Mouse (Mus musculus): Measurements from ENCODE around the gene St3gal3. TPM values are rescaled to one million over a fixed set of nuclear protein-coding genes. Genes with fewer than 3 reads are reported as not detected.
A peak's percentile ranks its signal among the peaks of the same experiment; 100 is the strongest.

The St3gal3 gene
- total RNA-seq, 2 experiments from 2014 or later = 70.4 to 73.6 TPM

DNA sequence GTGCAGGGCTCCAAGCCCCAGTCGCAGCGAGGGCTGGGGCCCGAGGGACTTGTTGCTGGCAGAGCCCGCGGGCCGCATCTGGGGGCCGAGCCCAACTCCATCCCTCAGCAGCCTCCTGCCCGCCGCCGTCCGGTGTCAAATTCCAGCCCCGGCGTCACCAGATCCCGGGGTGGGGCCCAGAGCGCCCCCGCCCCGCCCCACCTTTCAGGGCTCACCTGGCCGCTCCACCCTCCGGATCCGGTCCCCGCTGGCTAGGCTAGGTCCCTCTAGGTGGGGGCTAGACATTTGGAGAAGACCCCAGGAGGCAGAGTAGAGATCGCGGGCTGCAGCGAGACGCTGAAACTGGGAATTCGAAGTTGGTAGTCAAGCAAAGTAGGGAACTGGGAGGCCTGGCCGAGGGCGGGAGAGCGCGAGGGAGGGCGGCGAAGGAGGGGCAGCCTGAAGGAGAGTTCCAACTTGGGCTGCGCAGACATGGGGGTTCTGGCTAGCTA lies 205.3 kb downstream of the St3gal3 start, which contains the start of gene Artn:
Gene Artn, minus strand, starts transcription at position 373 of the 491 bp plus-strand sequence.
- DNase-seq (ENCODE audit: low spot score) = peak; percentile 35

- peak; percentile 68 for DNase-seq (ENCODE audit: low spot score)
Observed at GRCm38 (mm10) chr4:117928699-117929241, 205.9 kb downstream of the St3gal3 start.

GRCm38 (mm10) chr4:117928234-117928633 lies 206.5 kb downstream of the St3gal3 start:
- no peak for DNase-seq (ENCODE audit: low spot score)

DNA sequence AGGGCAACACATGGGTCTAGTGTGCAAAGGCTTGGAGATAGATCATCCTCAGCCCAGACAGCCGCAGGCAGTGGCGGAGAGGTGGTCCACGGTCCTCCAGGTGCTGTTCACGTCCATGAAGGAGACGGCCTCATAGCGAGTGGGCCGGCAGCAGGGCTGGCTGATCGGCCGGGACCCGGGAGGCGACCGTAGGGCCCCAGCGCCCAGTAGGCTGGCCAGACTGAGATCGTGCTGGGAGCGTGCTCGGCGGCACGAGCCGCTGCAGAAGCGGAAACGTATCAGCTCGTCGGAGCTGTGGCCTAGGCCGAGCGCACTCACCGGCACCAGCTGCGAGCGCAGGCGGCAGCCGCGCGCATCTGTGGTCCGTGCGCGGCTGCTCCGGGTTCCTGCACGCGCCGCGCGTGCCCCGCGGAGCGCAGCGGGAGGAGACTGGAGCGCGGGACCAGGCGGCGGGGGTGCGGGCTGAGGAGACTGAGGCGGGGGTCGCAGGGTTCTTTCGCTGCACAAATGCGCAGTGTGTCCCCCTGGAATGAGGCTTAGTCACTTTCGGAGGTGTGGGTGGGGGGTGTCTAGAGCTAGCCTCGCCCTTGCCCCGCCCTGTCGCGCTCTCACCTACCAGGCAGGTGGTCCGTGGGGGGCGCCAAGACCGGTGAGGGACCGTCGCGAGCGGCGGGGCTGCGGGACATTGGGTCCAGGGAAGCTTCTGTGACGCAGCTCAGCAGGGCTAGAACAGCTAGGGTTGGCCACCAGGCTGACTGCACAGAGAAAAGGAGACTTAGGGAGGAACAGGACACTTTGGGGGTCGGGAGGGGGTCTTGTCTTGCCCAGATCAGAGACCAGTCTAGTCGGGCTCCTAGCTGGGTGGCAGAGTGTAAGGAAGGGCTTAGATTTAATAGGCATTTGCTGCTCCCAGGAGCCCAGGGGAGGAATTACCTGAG lies 207.9 kb downstream of the St3gal3 start:
- DNase-seq (ENCODE audit: low spot score) = no peak

DNA sequence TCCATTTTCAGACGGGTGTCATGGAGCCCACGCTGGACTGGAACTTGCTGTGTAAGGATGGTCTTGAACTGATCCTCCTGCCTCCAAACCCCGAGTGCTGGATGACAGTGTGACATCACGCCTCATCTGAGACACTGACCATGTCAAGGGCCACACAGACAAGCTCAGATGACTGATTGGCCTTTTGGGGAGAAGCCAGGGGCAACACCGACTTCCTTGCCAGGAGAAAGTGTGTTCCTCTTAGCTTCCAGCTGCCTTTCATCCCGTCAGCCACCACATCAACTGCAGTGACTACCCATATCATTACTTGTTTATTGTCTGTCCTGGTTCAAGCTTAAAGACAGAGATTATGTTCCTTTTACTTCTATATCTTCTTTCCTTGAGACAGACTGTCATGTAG lies 209.8 kb downstream of the St3gal3 start:
- no peak for DNase-seq (ENCODE audit: low spot score)

- DNase-seq (ENCODE audit: low spot score) = no peak
Observed at GRCm38 (mm10) chr4:117923450-117923849, 211.3 kb downstream of the St3gal3 start.

- DNase-seq (ENCODE audit: low spot score) = no peak
Observed at GRCm38 (mm10) chr4:117921358-117921757, 213.4 kb downstream of the St3gal3 start.

GRCm38 (mm10) chr4:117918762-117919161 lies 216.0 kb downstream of the St3gal3 start:
- no peak for DNase-seq (ENCODE audit: low spot score)

GRCm38 (mm10) chr4:117918261-117918660 lies 216.5 kb downstream of the St3gal3 start:
- DNase-seq (ENCODE audit: low spot score) = no peak

- no peak for DNase-seq (ENCODE audit: low spot score)
Observed at GRCm38 (mm10) chr4:117917847-117918246, 216.9 kb downstream of the St3gal3 start.

DNA sequence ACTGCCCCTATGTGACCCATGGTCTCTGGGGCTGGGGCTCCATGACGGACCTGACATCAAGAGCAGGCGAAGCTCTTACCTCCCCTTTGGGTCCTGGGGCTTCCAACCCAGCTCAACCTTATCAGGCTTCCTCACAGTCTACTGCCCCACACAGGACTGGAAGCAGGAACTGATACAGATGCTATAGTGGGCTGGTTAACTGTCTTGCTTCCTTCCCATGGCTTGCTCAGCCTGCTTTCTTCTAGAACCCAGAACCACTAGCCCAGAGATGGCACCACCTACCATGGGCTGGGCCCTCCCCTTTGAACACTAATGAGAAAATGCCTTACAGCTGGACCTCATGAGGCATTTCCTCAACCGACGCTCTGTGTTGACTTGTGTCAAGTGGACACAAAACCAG lies 217.3 kb downstream of the St3gal3 start:
- no peak for DNase-seq (ENCODE audit: low spot score)

- no peak for DNase-seq (ENCODE audit: low spot score)
Observed at GRCm38 (mm10) chr4:117916386-117916785, 218.3 kb downstream of the St3gal3 start.

- no peak for DNase-seq (ENCODE audit: low spot score)
Observed at GRCm38 (mm10) chr4:117915489-117916105, 219.1 kb downstream of the St3gal3 start.

DNA sequence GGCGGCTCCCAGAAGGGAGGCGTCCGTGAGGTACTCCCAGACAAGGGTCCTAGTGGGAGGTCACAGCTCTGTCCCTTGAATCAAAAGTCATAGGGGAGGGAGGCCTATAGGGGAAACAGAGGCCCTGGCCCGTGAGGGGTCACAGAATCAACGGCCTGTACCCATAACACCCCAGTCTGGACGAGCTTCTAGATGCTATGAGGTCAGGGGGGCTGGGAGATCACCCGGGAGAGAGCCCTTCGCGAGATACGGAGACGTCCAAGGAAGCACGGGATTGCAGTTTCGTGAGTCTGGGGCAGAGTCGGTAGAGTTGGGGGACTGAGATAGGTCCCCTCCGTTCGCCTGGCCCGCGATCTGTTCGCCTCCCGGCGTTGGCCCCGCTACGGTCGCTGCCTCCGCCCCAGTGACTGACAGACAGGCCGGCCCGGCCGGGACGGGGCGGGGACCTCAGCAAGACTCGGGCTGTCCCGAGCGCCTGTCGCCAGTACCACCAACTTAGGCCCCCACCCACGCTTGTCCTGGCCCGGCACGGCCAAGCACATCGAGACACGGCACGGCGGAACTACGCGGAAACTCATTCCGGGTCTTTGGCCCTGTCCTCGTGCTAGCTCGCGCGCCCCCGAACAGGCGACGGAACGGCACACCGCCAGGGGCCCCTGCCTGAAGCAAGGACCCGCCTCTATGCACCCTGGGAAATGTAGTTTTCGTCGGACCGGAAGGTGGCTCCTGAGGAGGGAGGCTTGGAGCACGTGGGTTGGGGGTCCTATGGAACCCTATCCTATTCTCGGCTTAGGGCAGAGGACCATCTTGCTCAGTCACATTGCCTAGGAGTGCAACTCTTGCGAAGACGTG lies 219.9 kb downstream of the St3gal3 start, which contains the start of gene Ipo13:
Gene Ipo13, minus strand, starts transcription at position 409 of the 852 bp plus-strand sequence.
- DNase-seq (ENCODE audit: low spot score) = peak; percentile 94

- DNase-seq (ENCODE audit: low spot score) = peak; percentile 85
Observed at GRCm38 (mm10) chr4:117914031-117914430, 220.7 kb downstream of the St3gal3 start.

DNA sequence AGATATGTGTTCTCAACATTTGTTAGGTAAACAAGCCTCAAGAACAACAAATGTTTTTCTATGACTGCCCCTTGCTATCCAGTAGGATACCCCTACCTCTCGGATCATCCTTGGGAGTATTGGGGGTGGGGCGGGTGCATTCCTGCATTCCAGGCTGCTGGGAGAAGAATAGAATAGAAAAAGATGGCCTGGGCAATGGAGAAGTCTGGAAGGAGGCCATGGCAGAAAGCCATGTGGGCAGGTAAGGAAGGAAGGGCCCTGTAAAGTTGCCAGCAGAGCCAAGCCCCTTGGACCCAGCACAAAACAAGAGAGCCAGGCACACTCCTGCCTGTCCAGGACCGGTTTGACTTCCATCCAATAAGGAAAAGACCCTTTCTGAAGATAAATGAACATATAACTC lies 221.3 kb downstream of the St3gal3 start:
- DNase-seq (ENCODE audit: low spot score) = no peak

DNA sequence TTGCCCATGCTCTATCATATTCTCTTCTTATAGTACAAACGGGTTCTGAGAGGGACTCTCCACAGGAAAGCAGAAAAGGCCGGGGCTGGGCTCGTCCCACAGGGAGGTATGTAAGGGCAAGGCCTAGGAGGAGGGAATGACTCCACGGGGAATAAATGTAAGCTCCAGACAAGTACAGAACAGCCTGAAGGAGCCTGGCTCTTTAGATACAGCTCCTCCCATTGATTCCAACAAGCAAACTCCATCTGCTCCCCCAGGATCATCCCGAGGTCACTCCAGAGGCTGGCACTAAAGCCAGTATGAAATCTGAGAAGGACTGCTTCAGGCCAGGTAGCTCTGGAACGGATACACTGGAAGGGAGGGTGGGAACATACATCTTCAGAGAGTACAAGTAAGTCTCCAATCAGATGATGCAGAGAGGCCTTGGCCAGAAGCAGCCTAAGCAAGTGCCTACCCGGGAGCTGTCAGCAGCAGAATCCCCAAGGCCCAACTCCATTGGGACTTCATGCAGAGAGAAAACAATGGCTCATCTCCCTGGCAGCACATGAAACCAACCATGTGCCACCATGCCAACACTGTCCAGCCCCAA lies 221.9 kb downstream of the St3gal3 start:
- DNase-seq (ENCODE audit: low spot score) = no peak

- no peak for DNase-seq (ENCODE audit: low spot score)
Observed at GRCm38 (mm10) chr4:117912131-117912561, 222.6 kb downstream of the St3gal3 start.

DNA sequence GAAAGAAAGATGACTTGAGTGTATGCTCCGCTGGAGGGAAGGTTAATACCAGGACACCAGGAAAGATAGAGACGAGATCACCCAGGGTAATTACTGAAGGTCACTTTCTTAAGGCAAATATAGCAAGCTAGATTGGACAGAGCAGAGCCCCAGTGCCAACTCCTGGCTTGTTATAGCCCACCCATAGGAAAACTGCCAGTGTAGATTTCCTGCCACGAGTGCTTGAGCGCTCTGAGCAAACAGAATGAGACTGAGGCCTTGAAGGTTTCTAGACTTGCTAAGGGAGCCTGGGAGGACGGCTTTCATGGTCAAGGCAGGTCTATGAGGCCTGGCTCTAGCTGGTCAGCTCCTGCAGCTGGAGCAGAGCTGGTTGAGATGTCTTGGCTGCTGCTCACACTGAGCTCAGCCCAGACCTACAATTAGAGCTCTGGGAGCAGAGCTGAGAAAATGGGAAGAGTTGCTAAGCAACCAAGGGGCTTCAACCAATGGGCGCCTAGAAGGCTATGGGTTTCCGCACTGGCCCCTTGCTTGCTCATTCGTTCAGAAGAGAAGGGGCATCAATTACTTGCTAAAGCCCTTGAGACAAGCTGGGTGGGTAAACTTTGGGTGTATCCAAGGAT lies 225.8 kb downstream of the St3gal3 start:
- no peak for DNase-seq (ENCODE audit: low spot score)

DNA sequence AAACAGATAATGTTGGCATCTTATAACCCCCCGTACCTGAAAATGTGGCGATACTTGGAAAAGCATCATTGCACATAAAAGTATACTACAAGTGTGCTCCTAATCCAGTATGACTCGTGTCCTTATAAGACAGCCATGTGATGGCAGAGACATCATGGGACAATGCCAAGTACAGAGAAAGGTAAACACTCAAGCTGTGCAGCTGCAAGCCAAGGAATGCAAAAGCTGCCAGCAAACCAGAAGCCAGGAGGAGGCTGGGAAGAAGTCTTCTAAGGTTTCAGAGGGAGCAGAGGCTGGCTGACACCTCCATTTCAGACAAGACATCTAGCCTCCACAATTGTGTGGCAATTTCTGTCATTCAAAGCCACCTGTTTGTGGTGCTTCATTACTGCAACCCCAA lies 228.5 kb downstream of the St3gal3 start:
- DNase-seq (ENCODE audit: low spot score) = peak; percentile 84
